Mouse (Mus musculus) retina, embryonic 14.5 days (tissue): Measurements from ENCODE around the gene Olfr1113.
"Not testable (repeated sequence)": the region's sequence is repeated elsewhere in the genome, so short reads cannot be mapped to it uniquely, and the experiment has no call there.

Experiments
- DNase-seq: peaks from one replicate; pipeline ENCODE4 v3.0.0-alpha.2; 2015; ENCODE audit warnings: low spot score

The Olfr1113 gene

DNA sequence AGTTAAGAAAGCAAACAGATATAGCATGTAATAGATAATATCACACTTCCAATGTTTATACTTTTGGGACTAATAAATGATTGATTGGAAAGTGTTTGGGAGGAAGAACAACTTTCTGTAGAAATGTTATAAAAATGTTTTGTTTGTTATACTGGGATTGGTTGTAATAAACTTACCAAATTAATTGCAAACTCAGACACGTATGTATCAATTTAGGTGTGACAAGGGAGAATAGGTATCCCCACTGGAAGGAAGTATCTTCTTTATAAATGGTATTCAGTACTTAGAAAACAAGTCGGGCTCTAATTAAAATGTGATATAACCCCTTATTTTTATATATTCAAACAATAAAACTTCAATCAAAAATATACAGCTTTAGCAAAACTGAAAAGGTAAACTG lies at the start of gene Olfr1113:
Gene Olfr1113 (plus strand): TSS at position 301 of the 400 bp plus-strand sequence.
- no peak for DNase-seq

- not testable (repeated sequence) for DNase-seq
Observed at GRCm38 (mm10) chr2:87167731-87168130, 41.0 kb upstream of the Olfr1113 start.

DNA sequence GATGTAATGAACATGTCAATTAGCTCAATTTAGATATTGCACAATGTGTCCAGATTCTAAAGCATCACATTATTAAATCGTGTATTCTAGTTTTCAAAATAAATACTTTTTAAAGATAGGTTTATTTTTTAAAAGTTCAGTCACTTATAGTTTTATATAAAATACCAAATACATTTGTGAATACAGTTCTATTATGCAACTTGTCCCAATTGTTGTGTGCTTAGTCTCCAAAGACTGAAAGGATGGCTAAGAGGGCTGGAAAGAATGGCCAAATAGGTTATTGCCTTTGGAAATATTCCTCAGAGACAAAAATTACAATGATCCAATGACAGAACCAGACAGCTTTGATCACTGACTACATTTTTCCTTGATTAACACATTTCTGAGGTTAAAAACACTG lies 21.3 kb upstream of the Olfr1113 start, which contains the start of gene Olfr1112:
Gene Olfr1112 (plus strand): TSS at position 301 of the 400 bp plus-strand sequence.
- DNase-seq = no peak

- no peak for DNase-seq
Observed at GRCm38 (mm10) chr2:87247713-87248112, 38.9 kb downstream of the Olfr1113 start, which contains the start of gene Olfr1115. TSS of gene Olfr1115 (plus strand) at chr2:87248013.
